Mouse (Mus musculus) thymus, postnatal 36 days (tissue): Measurements from ENCODE around the gene Lamb1.

ENCODE experiments used
- DNase-seq, 2 experiments: peaks; one replicate each; pipeline ENCODE4 v3.0.0; 2022; ENCODE audit warnings: mixed read lengths in 2 of 2

Gene Lamb1

GRCm38 (mm10) chr12:31318409-31318963 lies 53.5 kb downstream of the Lamb1 start:
- no peak for DNase-seq

DNA sequence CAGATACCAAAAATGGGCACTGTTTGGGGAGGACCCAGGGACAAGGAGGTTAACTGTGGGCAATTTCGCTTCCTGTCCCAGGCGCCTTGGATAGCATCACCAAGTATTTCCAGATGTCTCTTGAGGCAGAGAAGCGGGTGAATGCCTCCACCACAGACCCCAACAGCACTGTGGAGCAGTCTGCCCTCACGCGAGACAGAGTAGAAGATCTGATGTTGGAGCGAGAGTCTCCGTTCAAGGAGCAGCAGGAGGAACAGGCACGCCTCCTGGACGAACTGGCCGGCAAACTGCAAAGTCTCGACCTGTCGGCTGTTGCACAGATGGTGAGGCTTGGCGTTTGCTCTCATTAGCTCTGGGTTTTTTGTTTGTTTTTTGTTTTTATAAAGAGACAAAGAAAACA lies 55.8 kb downstream of the Lamb1 start:
- DNase-seq: no peak

DNA sequence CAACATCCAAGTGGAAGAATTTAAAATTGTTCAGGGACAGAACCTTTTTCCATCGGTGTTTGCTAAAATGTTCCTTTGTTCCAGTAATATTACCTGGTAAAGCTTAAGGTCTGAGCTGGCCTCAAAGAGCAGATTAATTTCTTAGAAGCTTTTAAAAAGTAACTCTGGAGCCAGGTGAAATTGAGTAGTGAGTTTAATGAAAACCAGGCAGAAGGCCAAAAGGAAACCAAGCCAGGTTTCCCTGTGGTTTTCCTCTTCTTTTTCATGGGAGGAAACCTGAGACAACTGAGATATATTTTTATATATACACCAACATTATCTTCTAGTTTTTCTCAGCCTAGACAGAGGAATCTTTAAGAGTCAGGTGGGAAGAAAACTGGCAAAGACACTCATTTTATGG lies 56.5 kb downstream of the Lamb1 start:
- no peak for DNase-seq

GRCm38 (mm10) chr12:31323136-31323695 lies 58.2 kb downstream of the Lamb1 start:
- DNase-seq: no peak

DNA sequence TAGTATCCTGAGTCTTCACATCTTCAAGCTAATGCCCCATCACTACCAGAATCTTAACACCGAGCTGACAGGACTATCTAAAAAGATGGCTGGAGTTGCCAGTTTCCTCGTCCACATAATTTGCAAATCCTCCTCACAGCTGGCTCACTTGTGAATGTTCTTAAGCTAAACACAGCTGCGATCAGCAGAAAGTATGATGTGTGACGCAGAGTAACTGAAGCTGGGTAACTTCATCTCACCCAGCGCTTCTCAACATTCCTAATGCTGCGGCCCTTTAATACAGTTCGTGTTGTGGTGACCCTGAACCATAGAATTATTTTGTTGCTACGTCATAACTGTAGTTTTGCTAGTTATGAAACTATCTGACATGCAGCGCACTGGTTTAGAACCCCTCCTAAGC lies 62.1 kb downstream of the Lamb1 start:
- DNase-seq: no peak

DNA sequence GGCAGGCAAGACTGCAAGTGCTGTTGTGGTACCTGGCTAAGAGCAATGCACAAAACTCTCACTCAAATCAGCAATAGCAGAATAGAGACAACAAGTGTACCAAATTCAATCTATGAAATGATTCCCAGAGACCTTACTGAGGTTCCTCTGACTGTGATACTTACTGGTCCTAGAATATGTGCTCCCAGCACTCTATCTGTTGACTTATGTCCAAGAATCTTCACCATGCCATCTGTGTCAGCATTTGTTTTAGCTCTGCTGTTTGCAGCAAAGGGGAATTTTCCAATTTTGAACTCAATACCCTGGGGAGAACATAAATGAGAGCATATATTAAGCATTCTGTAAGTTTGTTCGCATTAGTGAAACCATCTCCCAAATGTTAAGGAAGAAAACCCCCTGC lies 68.2 kb downstream of the Lamb1 start:
- no peak for DNase-seq

- DNase-seq: no peak
Measured at GRCm38 (mm10) chr12:31350191-31350943, 85.3 kb downstream of the Lamb1 start.

- DNase-seq: peak; percentile 95 to 96
Measured at GRCm38 (mm10) chr12:31350944-31351928, 86.2 kb downstream of the Lamb1 start, which contains the start of gene Dld. Gene Dld, minus strand, starts transcription at chr12:31351453.

DNA sequence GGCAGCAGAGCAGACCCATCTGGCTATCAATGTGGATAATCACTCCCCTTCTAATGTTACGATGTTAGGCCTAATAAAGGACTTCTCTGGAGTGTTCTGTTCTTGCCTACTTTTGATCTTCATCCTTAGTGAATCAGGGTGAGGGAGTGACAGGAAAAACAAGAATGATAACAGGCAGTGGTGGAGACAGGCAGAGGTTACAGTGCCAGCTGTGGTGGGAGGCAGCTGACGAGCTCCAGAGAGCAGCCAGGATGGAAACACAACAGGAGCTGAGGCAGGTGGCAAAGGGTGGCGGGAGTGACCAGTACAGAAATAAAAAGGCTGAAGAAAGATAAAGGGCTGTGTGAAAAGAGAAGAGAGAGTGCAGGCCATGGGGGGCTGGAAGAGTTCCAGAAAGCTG lies 101.4 kb downstream of the Lamb1 start:
- DNase-seq: no peak

DNA sequence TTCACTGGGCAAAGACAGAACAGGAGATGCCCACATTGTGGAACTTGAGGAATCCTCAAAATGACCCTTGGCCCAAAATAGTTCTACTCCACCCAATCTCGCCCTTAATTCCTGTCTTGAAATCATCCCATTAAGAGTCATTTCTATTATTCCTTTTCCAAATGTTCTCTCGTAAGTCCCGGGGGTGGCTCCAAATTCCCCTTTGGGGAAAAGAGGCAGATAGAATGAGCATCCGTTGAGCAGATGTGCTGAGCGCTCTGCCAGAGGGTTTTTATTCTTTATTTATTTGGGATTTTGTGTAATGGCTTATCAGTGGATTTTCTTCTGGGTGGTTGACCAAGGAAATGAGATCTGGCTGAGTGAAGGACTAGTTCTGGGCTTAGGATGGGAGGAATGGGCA lies 102.7 kb downstream of the Lamb1 start:
- no peak for DNase-seq

- no peak for DNase-seq
Measured at GRCm38 (mm10) chr12:31369118-31369517, 104.1 kb downstream of the Lamb1 start.

GRCm38 (mm10) chr12:31369656-31370055 lies 104.6 kb downstream of the Lamb1 start:
- DNase-seq: no peak

DNA sequence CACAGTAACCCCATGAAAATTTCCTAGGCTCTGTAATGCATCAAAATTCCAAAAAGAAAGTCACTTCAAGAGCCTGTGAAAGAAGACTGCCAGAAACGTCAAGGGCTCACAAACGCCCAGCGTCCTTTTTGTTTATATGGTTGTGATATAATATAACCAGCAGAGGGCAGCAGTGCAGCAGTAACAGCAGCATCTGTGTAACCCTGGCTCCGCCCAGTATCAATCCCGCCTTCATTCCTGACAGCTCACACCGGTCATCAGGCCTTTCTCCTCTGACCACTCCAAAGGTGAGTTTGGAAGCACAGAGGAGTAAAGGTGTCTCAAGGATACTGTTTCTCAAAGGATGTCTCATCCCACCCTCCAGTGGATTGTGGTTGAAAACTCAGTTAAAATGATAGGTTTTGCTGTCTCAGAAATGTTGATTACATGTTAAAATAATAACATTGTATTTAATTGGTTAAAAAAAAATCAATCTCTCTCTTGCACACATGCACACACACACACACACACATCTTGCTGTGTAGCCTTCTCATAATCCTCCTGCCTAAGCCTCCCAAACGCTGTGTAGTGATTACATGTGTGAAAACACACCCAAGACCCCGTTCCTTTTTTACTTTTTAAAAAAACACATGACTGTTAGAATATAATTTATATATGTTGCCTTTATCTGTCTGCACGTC lies 109.7 kb downstream of the Lamb1 start:
- DNase-seq: peak; percentile 20 to 30

DNA sequence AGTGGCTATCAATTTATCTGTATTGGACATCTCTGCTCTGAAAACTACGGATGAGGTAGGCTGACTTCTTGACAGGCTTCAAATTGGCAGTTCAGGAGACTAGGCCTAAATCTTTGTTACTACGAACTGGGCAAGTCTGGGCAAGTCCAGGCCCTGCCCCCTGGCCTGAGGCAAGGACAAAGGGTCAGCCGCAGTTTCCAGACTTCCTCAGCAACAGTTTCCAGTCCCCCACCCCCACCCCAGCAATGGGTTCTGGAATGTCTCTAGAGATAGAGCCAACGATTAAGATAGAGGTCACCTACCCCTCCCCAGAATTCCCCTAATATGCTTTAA lies 110.2 kb downstream of the Lamb1 start:
- no peak for DNase-seq

GRCm38 (mm10) chr12:31376326-31376950 lies 111.4 kb downstream of the Lamb1 start:
- DNase-seq: no peak

DNA sequence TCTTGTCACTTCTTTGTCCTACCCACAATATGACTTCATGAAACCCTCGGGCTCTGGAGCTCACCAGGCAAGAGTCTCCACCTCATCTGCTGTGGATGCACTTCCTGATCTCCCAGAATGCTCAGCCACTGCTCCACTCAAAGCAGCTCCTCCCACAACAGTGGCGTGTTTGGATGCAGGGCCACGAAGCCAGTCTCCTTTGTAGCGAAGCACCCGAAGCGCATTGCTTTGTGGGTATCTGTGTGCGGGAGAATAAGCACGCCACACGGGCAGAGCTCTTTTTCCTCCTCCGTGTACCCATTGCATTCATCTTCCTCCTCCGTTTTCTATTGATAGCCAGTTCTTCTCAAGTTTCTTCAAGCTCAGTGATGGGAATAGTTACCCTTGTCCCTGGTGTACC lies 112.2 kb downstream of the Lamb1 start:
- DNase-seq: no peak
